Mouse (Mus musculus) liver, embryonic 14 days (tissue): ENCODE data around the gene Neurod4. TPM values are rescaled to one million over a fixed set of nuclear protein-coding genes. Genes with fewer than 3 reads are reported as not detected.

Source experiments
- polyA plus RNA-seq: library from polyadenylated mRNA; depleted of rRNA; stranded (reverse); fragments of >200 nt; gene quantifications from 2 replicates; pipeline ENCODE4 v1.2.3, GENCODE M21; 2012; rRNA removed

Neurod4 gene
- polyA plus RNA-seq: not detected in 2 replicates

DNA sequence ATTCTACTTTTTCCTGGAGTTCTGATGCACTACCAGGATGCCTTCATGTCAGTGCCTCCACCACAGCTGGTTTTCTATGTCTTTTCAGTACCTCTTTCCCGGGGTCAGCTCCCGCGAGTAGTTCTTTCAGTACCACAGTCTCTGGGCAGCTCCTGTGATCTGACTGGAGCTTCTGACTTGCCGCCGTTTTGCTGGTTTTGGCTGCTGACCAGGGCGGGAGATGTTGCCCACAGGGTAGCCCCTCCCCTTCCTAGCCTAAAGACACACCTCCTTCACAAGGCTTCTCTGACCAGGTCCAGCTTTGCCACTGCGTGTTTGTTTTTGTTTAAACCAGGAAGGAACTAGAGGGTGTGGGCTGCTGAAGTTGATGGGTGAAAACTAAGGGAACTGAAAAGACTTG lies at the start of gene Neurod4:
Neurod4 (minus strand) TSS at position 175 of the 400 bp plus-strand sequence.

DNA sequence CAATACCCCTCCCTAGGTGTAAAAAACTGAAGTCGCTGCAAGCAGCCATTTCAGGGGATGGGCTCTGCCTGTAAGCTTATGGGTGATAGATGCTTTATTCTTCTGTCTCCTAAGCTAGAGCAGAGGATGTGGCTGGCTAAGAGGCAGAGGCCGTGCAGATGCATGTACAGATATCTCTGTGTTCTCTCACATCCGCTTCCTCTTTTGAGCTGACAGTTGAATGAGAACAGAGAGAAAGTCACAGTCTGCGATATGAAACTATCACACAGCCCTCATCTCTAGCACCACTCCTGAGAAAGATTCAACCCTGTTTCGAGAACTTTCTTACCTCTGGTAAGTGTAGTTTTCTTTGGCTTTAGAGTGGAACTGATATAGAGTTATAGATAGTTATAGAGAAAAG lies 42.6 kb upstream of the Neurod4 start, which contains the start of gene Tespa1:
Tespa1 (plus strand) TSS at position 234 of the 400 bp plus-strand sequence.

Other genes starting within 250 kb of the Neurod4 start
- not detected in 2 replicates for gene Olfr821, start 249.9 kb downstream of the Neurod4 start, polyA plus RNA-seq
- gene Olfr822, start 209.0 kb downstream of the Neurod4 start, polyA plus RNA-seq: not detected in 2 replicates
- not detected in 2 replicates for gene Olfr823, start 164.9 kb downstream of the Neurod4 start, polyA plus RNA-seq
- gene Olfr824, start 150.2 kb downstream of the Neurod4 start, polyA plus RNA-seq: not detected in 2 replicates
- not detected in 2 replicates for gene Olfr825, start 113.5 kb downstream of the Neurod4 start, polyA plus RNA-seq
- not detected in 2 replicates for gene Olfr826, start 96.1 kb downstream of the Neurod4 start, polyA plus RNA-seq
- gene Olfr827, start 65.8 kb downstream of the Neurod4 start, polyA plus RNA-seq: not detected in 2 replicates
- gene Tespa1, start 42.6 kb upstream of the Neurod4 start, polyA plus RNA-seq: 1.1 and 1.3 TPM in 2 replicates
- gene Vmn2r84, start 114.1 kb upstream of the Neurod4 start, polyA plus RNA-seq: not detected in 2 replicates
- gene Vmn2r85, start 149.5 kb upstream of the Neurod4 start, polyA plus RNA-seq: not detected in 2 replicates
- under 0.01 TPM in 1 of 2 replicates, not detected in the other for gene Vmn2r86, start 175.8 kb upstream of the Neurod4 start, polyA plus RNA-seq
- gene Vmn2r87, start 217.2 kb upstream of the Neurod4 start, polyA plus RNA-seq: not detected in 2 replicates